Mouse (Mus musculus): ENCODE measurements around the gene Dnajb11.

- no peak for TF ChIP-seq CTCF (IDR thresholded peaks at IDR 0.05; ENCODE audit: low read depth, low read length)
- no peak for TF ChIP-seq EP300 (IDR thresholded peaks at IDR 0.05; ENCODE audit: insufficient read depth, low read depth, low read length)
- no peak for TF ChIP-seq POLR2A (IDR thresholded peaks at IDR 0.05; ENCODE audit: insufficient read depth, low read length)
Observed at GRCm38 (mm10) chr16:22852709-22853108, 4.9 kb upstream of the Dnajb11 start.
